Mouse (Mus musculus) left cerebral cortex, postnatal 4 days (tissue): ENCODE measurements at regions not wholly inside any gene's neighbourhood (a gene's known extent, or its start where the extent isn't known, plus 50 kb on each side); places are given as distances from the start of the nearest gene placed in this dataset.
"Not testable (repeated sequence)": the region's sequence is repeated elsewhere in the genome, so short reads cannot be mapped to it uniquely, and the experiment has no call there.

Experiments
- DNase-seq: peaks from one replicate; pipeline ENCODE4 v3.0.0-alpha.2; 2022
- intact Hi-C: fragments of 180-260 bp; cut with DNase I; formaldehyde crosslinking; loops from one replicate; pipeline ENCODE4 v1.15.1; 2025

- intact Hi-C loops, result no loop called here
Observed at GRCm38 (mm10) chr14:73453164-73453563, 56.7 kb upstream of the Med4 start.

GRCm38 (mm10) chr14:73452321-73453082, 57.3 kb upstream of the Med4 start:
- DNase-seq, result no peak
- intact Hi-C loops, result no loop called here

More at GRCm38 (mm10) chr14:73453164-73453563, 56.7 kb upstream of the Med4 start:
- DNase-seq, result peak; percentile 71

DNA sequence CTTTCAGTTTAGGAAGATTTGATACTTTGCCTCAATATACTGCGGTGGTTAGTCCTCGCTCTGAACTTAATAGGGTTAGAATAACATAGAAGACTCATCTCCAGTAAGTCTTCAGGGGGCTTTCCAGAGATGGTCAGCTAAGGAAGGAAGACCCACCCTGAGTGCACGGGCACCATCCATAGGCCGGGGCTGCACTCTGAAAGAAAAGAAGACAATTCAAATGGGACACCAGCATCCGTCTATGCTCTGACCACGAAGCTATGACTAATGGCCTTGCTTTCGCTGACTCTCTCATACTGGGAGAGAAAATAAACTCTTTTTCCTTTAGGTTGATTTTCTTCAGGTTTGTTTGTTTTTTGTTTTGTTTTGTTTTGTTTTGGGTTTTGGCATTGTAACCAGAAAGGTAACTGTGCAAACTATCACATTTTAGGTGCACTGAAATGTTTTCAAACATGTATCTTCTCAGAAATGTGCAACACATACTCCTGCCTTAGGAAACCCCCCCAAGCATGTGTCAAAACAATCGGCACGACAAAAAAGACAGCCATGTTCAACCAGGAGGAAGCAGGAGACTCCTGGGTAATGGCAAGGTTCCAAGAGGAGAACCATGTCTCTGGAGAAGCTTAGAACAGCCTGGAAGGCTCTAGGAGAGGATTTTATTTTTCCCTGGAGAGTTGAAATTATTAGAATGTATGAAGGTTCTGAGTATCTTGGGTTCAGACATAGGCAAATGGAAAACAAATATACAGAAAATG, 58.4 kb upstream of the Med4 start:
- intact Hi-C loops, result no loop called here
- DNase-seq, result no peak

DNA sequence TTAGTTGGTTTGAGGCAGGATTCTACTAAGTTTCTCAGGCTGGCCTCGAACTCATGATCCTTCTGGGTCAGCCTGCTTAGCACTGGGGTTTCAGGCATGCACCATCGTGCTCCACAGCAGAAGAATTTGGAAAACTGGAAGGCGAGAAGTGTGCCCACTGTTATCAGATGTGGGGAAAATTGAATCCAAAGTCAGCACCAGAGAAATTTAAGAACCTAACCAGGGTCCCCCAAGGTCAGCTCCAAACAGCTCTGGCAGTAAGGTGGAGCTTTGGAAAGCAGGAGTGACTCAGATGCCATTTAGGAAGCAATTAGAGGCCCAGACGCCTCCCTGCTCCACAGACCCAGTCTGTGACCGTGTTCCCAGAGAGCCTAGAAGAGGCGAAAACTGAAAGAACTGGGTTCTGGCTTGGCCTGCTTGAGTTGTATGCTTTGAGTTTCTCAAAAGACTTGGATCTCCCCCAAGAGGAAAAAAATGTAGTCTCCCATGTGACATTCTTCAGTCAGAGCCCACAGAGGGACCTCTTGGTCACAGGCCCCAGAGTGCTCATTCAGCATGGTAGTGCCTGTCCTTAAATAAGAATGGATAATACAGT, 59.8 kb upstream of the Med4 start:
- intact Hi-C loops, result no loop called here

DNA sequence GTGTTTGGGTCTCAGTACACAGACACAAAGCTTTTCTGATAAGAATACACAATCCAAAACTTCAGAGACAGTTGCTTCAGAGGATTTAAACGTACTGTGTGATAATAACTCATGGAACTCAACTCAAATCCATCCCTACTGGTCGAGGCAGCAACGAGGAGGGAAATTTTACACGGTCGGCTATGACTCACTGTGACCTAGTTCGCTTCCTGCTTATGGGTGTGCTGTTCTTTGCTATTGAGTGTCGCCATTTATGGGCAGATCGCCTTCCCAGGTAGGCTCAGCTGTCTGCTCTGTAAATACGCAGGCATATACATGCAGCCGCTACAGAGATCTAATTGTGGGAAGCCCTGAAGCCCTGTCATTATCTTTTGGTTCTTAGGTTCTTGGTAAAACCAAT, 60.7 kb upstream of the Med4 start:
- DNase-seq, result no peak
- intact Hi-C loops, result no loop called here

More for the DNA sequence above, 59.8 kb upstream of the Med4 start:
- no peak for DNase-seq

- intact Hi-C loops, result no loop called here
- no peak for DNase-seq
Observed at GRCm38 (mm10) chr14:73445508-73446256, 60.6 kb upstream of the Itm2b start.

DNA sequence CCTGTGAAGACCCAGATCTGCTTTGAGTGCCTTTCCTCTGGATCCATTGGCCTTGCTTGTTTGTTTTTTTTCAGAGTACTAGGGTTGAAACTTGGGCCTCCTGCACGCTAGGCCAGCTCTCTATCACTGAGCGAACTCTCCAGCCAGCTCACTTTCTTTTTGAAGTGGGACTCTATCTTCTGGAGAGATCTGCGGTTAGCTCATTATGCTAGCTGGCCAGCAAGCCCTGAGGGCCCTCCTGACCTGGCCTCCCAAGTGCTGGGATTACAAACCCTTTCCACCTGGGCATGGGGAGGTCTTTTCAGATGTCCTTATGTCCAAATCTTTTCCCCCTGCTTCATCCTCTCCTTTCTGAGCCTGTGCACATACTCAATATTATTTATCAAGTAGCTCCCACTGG, 59.6 kb upstream of the Itm2b start:
- intact Hi-C loops, result no loop called here
- DNase-seq, result no peak

DNA sequence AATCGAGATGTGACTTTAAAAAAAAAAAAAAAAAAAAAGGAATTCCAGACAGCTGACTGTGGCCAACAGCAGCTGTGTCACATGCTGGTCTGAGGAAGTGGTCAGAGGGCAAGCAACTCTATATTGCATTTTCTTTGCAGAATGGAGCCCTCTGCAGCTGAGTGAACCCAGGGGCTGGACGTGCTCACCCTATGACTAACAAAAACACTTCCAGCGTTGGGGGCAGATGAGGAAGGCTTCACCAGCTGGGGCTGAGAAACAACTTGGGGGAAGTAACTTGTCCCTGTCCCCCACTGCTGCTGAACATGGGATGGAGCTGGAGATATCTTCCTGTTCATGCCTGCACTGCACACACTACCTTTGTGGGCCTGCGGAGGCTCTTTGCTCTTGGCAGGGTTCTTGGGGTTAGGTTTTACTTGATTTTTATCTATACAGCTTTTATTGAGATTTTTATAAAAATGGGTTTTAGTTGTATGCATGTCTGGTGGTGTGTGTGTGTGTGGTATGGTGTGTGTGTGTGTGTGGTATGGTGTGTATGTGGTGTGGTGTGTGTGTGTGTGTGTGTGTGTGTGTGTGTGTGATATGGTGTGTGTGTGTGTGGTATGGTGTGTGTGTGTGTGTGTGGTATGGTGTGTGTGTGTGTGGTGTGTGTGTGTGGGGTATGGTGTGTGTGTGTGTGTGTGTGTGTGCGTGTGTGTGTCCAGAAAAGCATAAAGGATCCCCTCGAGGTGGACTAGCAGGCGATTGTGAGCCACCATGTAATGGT, 57.0 kb upstream of the Itm2b start:
- no peak for DNase-seq
- intact Hi-C loops, result no loop called here

DNA sequence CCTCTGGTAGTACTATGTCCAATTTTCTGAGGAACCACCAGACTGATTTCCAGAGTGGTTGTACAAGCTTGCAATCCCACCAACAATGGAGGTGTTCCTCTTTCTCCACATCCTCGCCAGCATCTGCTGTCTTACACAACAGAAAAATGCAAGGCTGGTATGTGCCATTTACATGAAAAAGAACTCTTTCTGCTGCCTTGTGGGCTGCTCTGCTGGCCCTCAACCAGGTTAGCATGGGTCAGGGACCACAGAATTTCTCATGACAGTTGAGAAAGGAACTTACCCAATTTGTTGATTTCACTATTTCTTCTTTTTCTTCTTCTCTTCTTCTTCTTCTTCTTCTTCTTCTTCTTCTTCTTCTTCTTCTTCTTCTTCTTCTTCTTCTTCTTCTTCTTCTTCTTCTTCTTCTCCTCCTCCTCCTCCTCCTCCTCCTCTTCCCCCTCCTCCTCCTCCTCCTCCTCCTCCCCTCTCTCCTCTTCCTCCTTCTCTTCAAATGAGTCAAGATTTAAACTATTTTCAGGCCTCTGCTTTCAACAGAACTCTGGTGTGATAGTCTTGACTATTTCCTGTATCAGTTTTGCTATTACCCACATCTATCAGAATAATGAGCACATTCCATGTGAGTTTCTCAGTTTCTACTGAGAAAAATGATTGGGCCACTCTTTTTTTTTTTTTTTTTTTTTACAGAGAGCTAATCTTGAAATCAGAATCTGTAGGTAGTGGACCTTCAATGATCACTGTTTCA, 56.3 kb upstream of the Itm2b start:
- intact Hi-C loops, DNase-seq: not testable (repeated sequence)

DNA sequence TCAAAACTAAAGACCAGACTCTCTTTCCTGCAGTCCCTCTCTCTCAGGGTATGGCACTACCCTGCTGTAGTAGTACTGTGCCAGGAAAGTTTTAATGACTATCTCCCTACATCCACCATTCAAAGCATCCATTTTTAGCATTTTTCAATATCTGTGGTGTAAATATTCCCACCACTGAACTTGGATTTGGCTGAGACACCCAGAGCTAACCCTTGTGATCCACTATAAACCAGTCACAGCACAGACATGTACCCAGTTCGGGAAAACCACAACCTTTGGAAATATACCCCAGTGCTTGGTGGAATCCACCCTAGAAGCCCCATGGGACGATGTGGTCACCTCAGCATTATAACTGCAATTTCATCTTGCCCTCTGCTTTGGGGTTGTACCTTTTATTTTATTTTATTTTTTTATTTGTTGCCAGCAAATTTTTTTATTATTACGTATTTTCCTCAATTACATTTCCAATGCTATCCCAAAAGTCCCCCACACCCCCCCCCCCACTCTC, 54.8 kb upstream of the Itm2b start:
- DNase-seq, result no peak
- intact Hi-C loops, result no loop called here

DNA sequence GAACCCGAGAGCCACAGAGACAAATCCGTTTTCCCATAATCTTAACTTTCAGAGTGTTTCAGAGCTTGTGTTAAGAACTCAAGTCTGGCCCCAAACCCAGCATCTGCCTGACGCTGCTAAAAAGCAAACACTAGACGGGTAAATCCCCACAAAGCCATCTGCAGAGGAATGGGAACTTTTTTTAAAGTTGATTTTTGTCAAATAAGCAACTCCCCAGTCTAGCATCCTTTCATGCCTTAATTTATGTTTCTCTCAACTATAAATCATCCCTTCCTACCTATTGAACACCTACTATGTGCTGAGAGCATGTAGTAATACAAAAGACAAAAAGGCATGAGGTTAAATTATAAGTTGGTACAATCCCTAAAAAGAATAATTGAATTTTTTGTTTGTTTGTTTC, 50.8 kb upstream of the Itm2b start:
- intact Hi-C loops, result no loop called here
- DNase-seq, result no peak
